9 mouse cellular contexts compared by ENCODE assay signal in genomic region chr5:81021331-81021863, GRCm38 (mm10). TPM values are rescaled to one million over a fixed set of nuclear protein-coding genes. Genes with fewer than 3 reads are reported as not detected.
A peak's percentile ranks its signal among the peaks of the same experiment; 100 is the strongest.
DNase-seq lines count a peak whose midpoint lies in the region; ATAC-seq lines count a peak whose summit lies in the region.
"Had no signal": no experiment of that assay in that cellular context is flagged by ENCODE, and none has a peak within 500 bp of the region (broad histone marks: within the 10 kb centered on the region; RNA-seq: fewer than 3 reads in every experiment).

No protein-coding gene starts in this region.

- peak overlapping the region; percentile 67 for H3K4me3 ChIP-seq in forebrain, embryonic 11.5 days (ENCODE audit: low read depth, low read length)
- peak overlapping the region; percentile 67 for H3K4me3 ChIP-seq in lung, embryonic 15.5 days

- H3K9me3 ChIP-seq in forebrain, embryonic 11.5 days (ENCODE audit: control insufficient read depth, low read length), result no peaks in the 10 kb centered on the region
- no peaks in the 10 kb centered on the region for H3K9me3 ChIP-seq in lung, embryonic 15.5 days

- H3K9ac ChIP-seq in forebrain, embryonic 11.5 days (ENCODE audit: low read length), result peak overlapping the region; percentile 78
- peak overlapping the region; percentile 65 for H3K9ac ChIP-seq in lung, embryonic 15.5 days

- under 1% methylated on average over 39 of the region's 39 CpGs for WGBS in forebrain, embryonic 11.5 days
- WGBS in lung, embryonic 15.5 days, result under 1% methylated on average over 39 of the region's 39 CpGs

- ATAC-seq in forebrain, embryonic 11.5 days (replicated peaks; ENCODE audit: low FRiP score), result 0 out of 2 replicates have a peak, but pooled peaks have one; percentile 1
- ATAC-seq in lung, embryonic 15.5 days (ENCODE audit: borderline replicate concordance, extremely low read depth, low FRiP score, low TSS enrichment), result no peak
- ATAC-seq in CD4-positive, CD25-positive, alpha-beta regulatory T cell, adult 4 months, result no peak

- peaks cover 25% of the 10 kb centered on the region for H3K27me3 ChIP-seq in forebrain, embryonic 11.5 days (ENCODE audit: control insufficient read depth, insufficient read depth, low read length)
- H3K27me3 ChIP-seq in lung, embryonic 15.5 days, result no peaks in the 10 kb centered on the region

- intact Hi-C loops in heart, postnatal 10 days (cut with DNase I), result loop anchor here (5.0 kb wide), 2 partner anchors 51 to 501 kb away; no protein-coding TSS in a partner anchor

- DNase-seq in ovary, postnatal 36 days (ENCODE audit: low spot score), result peak; percentile 35
- no peak for DNase-seq in ovary, adult 18-20 months (ENCODE audit: low spot score)
- peak; percentile 73 for DNase-seq in forebrain, embryonic 11.5 days (ENCODE audit: low spot score)
- peak; percentile 29 to 32 for DNase-seq in heart, postnatal 10 days
- peak; percentile 57 to 62 for DNase-seq in layer of hippocampus, postnatal 14 days (ENCODE audit: low spot score in 2 of 2)
- DNase-seq in retina, postnatal 1 day, result peak; percentile 67

- peak overlapping the region; percentile 85 for H3K4me2 ChIP-seq in forebrain, embryonic 11.5 days (ENCODE audit: low read depth, low read length, severe bottlenecking)
- H3K4me2 ChIP-seq in lung, embryonic 15.5 days, result peak overlapping the region; percentile 92

- no peaks in the 10 kb centered on the region for H3K36me3 ChIP-seq in forebrain, embryonic 11.5 days (ENCODE audit: control insufficient read depth, insufficient read depth, low read length)
- no peaks in the 10 kb centered on the region for H3K36me3 ChIP-seq in lung, embryonic 15.5 days

- peaks cover 8% of the 10 kb centered on the region; the same call in 1 of the 2 replicates for H3K4me1 ChIP-seq in forebrain, embryonic 11.5 days (replicated peaks; ENCODE audit: control insufficient read depth, insufficient read depth, low read length)
- H3K4me1 ChIP-seq in lung, embryonic 15.5 days, result peaks cover 22% of the 10 kb centered on the region

- no peak overlapping the region for H3K27ac ChIP-seq in forebrain, embryonic 11.5 days (ENCODE audit: low read depth, low read length)
- no peak overlapping the region for H3K27ac ChIP-seq in lung, embryonic 15.5 days

RNA-seq across cellular contexts. Expression of gene Adgrl3, which starts 1.5 kb away (rescaled TPM):
- 17.6 and 19.4 TPM in 2 replicates for polyA plus RNA-seq in forebrain, embryonic 11.5 days (2014; fragmentation: Nextera tagmentation; extraction: Ambion mirVana)
- 1 to 10 TPM; 8.8 to 9.1 TPM for total RNA-seq in heart, postnatal 10 days (2021)
- total RNA-seq in layer of hippocampus, postnatal 14 days (2021), result 100 to 1,000 TPM; 169 to 196 TPM
- 13.1 and 14.0 TPM in 2 replicates for polyA plus RNA-seq in lung, embryonic 15.5 days (2015; fragmentation: Nextera tagmentation; extraction: Ambion mirVana)
- under 1 TPM in 1 of 2 experiments, not detected in 1; 0.55 TPM for polyA plus RNA-seq in CD4-positive, CD25-positive, alpha-beta regulatory T cell, adult 4 months (2017; shearing (Covaris generic))
- total RNA-seq: MEL had no signal
